In genomic region chr5:132703455-132704100, GRCm38 (mm10) we compare ENCODE assay signal across 16 mouse cellular contexts.
DNase-seq lines count a peak whose midpoint lies in the region; ATAC-seq and TF ChIP-seq lines count a peak whose summit lies in the region.
"Had no signal": no experiment of that assay in that cellular context is flagged by ENCODE, and none has a peak within 500 bp of the region (broad histone marks: within the 10 kb centered on the region; RNA-seq: fewer than 3 reads in every experiment).

No protein-coding gene starts in this region.

- no peaks in the 10 kb centered on the region for H3K27me3 ChIP-seq in embryonic facial prominence, embryonic 13.5 days
- H3K27me3 ChIP-seq in embryonic facial prominence, embryonic 10.5 days (replicated peaks; ENCODE audit: low read depth, poor library complexity, severe bottlenecking), result no peaks in the 10 kb centered on the region
- H3K27me3 ChIP-seq in kidney, embryonic 16.5 days (ENCODE audit: insufficient read depth, low read length), result no peaks in the 10 kb centered on the region
- no peaks in the 10 kb centered on the region for H3K27me3 ChIP-seq in lung, embryonic 14.5 days (ENCODE audit: insufficient read depth, low read length)
- no peaks in the 10 kb centered on the region for H3K27me3 ChIP-seq in stomach, embryonic 15.5 days (replicated peaks)
- H3K27me3 ChIP-seq: liver, embryonic 12.5 days; neural tube, embryonic 15.5 days had no signal

- no peak overlapping the region for H3K9ac ChIP-seq in embryonic facial prominence, embryonic 13.5 days
- no peak overlapping the region for H3K9ac ChIP-seq in kidney, embryonic 16.5 days (replicated peaks; ENCODE audit: low read length)
- no peak overlapping the region for H3K9ac ChIP-seq in lung, embryonic 14.5 days
- H3K9ac ChIP-seq in stomach, embryonic 15.5 days, result no peak overlapping the region
- H3K9ac ChIP-seq: hindbrain, embryonic 14.5 days; liver, embryonic 12.5 days; neural tube, embryonic 15.5 days had no signal

- no peak overlapping the region for H3K4me2 ChIP-seq in embryonic facial prominence, embryonic 13.5 days
- H3K4me2 ChIP-seq in kidney, embryonic 16.5 days (replicated peaks; ENCODE audit: low read depth, low read length), result no peak overlapping the region
- no peak overlapping the region for H3K4me2 ChIP-seq in lung, embryonic 14.5 days
- no peak overlapping the region for H3K4me2 ChIP-seq in stomach, embryonic 15.5 days
- H3K4me2 ChIP-seq: hindbrain, embryonic 14.5 days; liver, embryonic 12.5 days; neural tube, embryonic 15.5 days had no signal

- intact Hi-C loops in gastrocnemius, postnatal 14 days (cut with DNase I; ENCODE audit: low total_unique reads), result no loop called here

- TF ChIP-seq CTCF in lung, embryonic 14.5 days (IDR thresholded peaks at IDR 0.05; ENCODE audit: low read depth), result no peak

- peaks cover 20% of the 10 kb centered on the region for H3K4me1 ChIP-seq in embryonic facial prominence, embryonic 13.5 days
- no peaks in the 10 kb centered on the region for H3K4me1 ChIP-seq in embryonic facial prominence, embryonic 10.5 days
- H3K4me1 ChIP-seq in kidney, embryonic 16.5 days (ENCODE audit: insufficient read depth, low read length), result no peaks in the 10 kb centered on the region
- no peaks in the 10 kb centered on the region for H3K4me1 ChIP-seq in lung, embryonic 14.5 days (ENCODE audit: insufficient read depth)
- peaks cover 3% of the 10 kb centered on the region; the same call in 1 of the 2 replicates for H3K4me1 ChIP-seq in stomach, embryonic 15.5 days
- H3K4me1 ChIP-seq: liver, embryonic 12.5 days; neural tube, embryonic 15.5 days had no signal

- H3K9me3 ChIP-seq in embryonic facial prominence, embryonic 13.5 days, result no peaks in the 10 kb centered on the region
- H3K9me3 ChIP-seq in embryonic facial prominence, embryonic 10.5 days, result no peaks in the 10 kb centered on the region
- no peaks in the 10 kb centered on the region for H3K9me3 ChIP-seq in kidney, embryonic 16.5 days (ENCODE audit: low read length)
- no peaks in the 10 kb centered on the region for H3K9me3 ChIP-seq in lung, embryonic 14.5 days (ENCODE audit: low read depth, low read length)
- no peaks in the 10 kb centered on the region for H3K9me3 ChIP-seq in stomach, embryonic 15.5 days
- H3K9me3 ChIP-seq: liver, embryonic 12.5 days; neural tube, embryonic 15.5 days had no signal

- H3K36me3 ChIP-seq in embryonic facial prominence, embryonic 13.5 days, result no peaks in the 10 kb centered on the region
- no peaks in the 10 kb centered on the region for H3K36me3 ChIP-seq in embryonic facial prominence, embryonic 10.5 days (replicated peaks)
- H3K36me3 ChIP-seq in kidney, embryonic 16.5 days (ENCODE audit: insufficient read depth, low read length), result no peaks in the 10 kb centered on the region
- H3K36me3 ChIP-seq in lung, embryonic 14.5 days (ENCODE audit: insufficient read depth), result no peaks in the 10 kb centered on the region
- no peaks in the 10 kb centered on the region for H3K36me3 ChIP-seq in stomach, embryonic 15.5 days
- H3K36me3 ChIP-seq: liver, embryonic 12.5 days; neural tube, embryonic 15.5 days had no signal

- no peak overlapping the region for H3K4me3 ChIP-seq in embryonic facial prominence, embryonic 13.5 days
- H3K4me3 ChIP-seq in embryonic facial prominence, embryonic 10.5 days, result no peak overlapping the region
- H3K4me3 ChIP-seq in kidney, embryonic 16.5 days (ENCODE audit: low read length), result no peak overlapping the region
- no peak overlapping the region for H3K4me3 ChIP-seq in lung, embryonic 14.5 days (ENCODE audit: low read depth, low read length)
- H3K4me3 ChIP-seq in stomach, embryonic 15.5 days (replicated peaks), result no peak overlapping the region
- H3K4me3 ChIP-seq: liver, embryonic 12.5 days; neural tube, embryonic 15.5 days had no signal

- WGBS in embryonic facial prominence, embryonic 13.5 days, result 66% methylated on average over 10 of the region's 10 CpGs
- WGBS in embryonic facial prominence, embryonic 10.5 days, result 89% methylated on average over 10 of the region's 10 CpGs
- WGBS in kidney, embryonic 16.5 days, result 73% methylated on average over 10 of the region's 10 CpGs
- WGBS in lung, embryonic 14.5 days, result 71% methylated on average over 10 of the region's 10 CpGs
- WGBS in stomach, embryonic 15.5 days, result 44% methylated on average over 10 of the region's 10 CpGs

- no peak for ATAC-seq in embryonic facial prominence, embryonic 13.5 days (ENCODE audit: insufficient number of reproducible peaks, insufficient read depth, low FRiP score, low TSS enrichment, low read depth)
- ATAC-seq in kidney, embryonic 16.5 days (ENCODE audit: low FRiP score, low TSS enrichment), result peak; percentile 71; the same call in 1 of the 2 replicates
- no peak for ATAC-seq in lung, embryonic 14.5 days (ENCODE audit: insufficient read depth)
- no peak; the same call in 1 of the 2 replicates for ATAC-seq in stomach, embryonic 15.5 days (ENCODE audit: insufficient read depth, low FRiP score, low read depth)
- ATAC-seq: liver, embryonic 12.5 days; midbrain, embryonic 16.5 days had no signal

- H3K27ac ChIP-seq in embryonic facial prominence, embryonic 13.5 days, result peak overlapping the region; percentile 33; the same call in 1 of the 2 replicates
- no peak overlapping the region for H3K27ac ChIP-seq in embryonic facial prominence, embryonic 10.5 days (replicated peaks)
- no peak overlapping the region for H3K27ac ChIP-seq in kidney, embryonic 16.5 days (ENCODE audit: low read length)
- no peak overlapping the region for H3K27ac ChIP-seq in lung, embryonic 14.5 days (ENCODE audit: low read depth)
- H3K27ac ChIP-seq in stomach, embryonic 15.5 days, result peak overlapping the region; percentile 48; the same call in 1 of the 2 replicates
- H3K27ac ChIP-seq: hindbrain, embryonic 14.5 days; liver, embryonic 12.5 days; neural tube, embryonic 15.5 days had no signal

- no peak for DNase-seq in embryonic facial prominence, embryonic 10.5 days (ENCODE audit: low spot score)
- DNase-seq in kidney, adult 11 months, result no peak
- DNase-seq in lung, embryonic 14.5 days, result peak; percentile 2
- DNase-seq in lung, postnatal 36 days, result no peak
- no peak for DNase-seq in gastrocnemius, postnatal 14 days
- DNase-seq: adrenal gland, adult 2 months; cerebellum, adult 9-11 months; kidney, adult 18-20 months; thymus, adult 18-20 months had no signal

Comparison
In these comparisons a context has a peak if more than half of its experiments do, and no peak if none do; other contexts are left out.
1. H3K27ac ChIP-seq: peak in embryonic facial prominence, embryonic 13.5 days (single experiment) and stomach, embryonic 15.5 days (single experiment); none in embryonic facial prominence, embryonic 10.5 days (single experiment), kidney, embryonic 16.5 days (single experiment) and lung, embryonic 14.5 days (single experiment).